Mouse (Mus musculus) liver, embryonic 14.5 days (tissue): ENCODE data around the gene Clec4a3. TPM values are rescaled to one million over a fixed set of nuclear protein-coding genes. Genes with fewer than 3 reads are reported as not detected.

Experiments
- ATAC-seq: fragments of 200-750 bp; cut with Nextera tagmentation; 2 replicates; pipeline ENCODE4 v1.8.0; 2017; ENCODE audit warnings: moderate number of reproducible peaks, mild to moderate bottlenecking, moderate library complexity; ENCODE audit not compliant: insufficient read depth
- DNase-seq, 3 experiments: peaks; one replicate each; pipeline ENCODE4 v3.0.0-alpha.2; 2012 to 2013; ENCODE audit warnings: low read depth in 3 of 3, low spot score in 3 of 3
- H3K27ac ChIP-seq: fragments of 300-500 bp; sonication (generic); 2 replicates; pipeline ENCODE4 v1.5.1; 2014; ENCODE audit warnings: moderate library complexity, mild to moderate bottlenecking, control low read depth, inconsistent platforms
- H3K27me3 ChIP-seq: fragments of 300-500 bp; sonication (generic); 2 replicates; pipeline ENCODE4 v1.6.1; 2014; ENCODE audit warnings: mild to moderate bottlenecking, low read length, moderate library complexity; ENCODE audit not compliant: control insufficient read depth, insufficient read depth
- H3K36me3 ChIP-seq: fragments of 300-500 bp; sonication (generic); replicated peaks from 2 replicates; pipeline ENCODE4 v1.6.1; 2014; ENCODE audit warnings: low read depth; ENCODE audit not compliant: control insufficient read depth, insufficient read depth
- H3K4me1 ChIP-seq, 2 experiments: fragments of 200-500 bp in 1 of 2; fragments of 300-500 bp in 1 of 2; sonication (generic) in 1 of 2; replicated peaks; 2 replicates each; pipeline ENCODE4 v1.6.1; 2012 to 2014; ENCODE audit warnings: antibody characterized with exemption in 1 of 2, inconsistent platforms in 1 of 2, low read length in 1 of 2; ENCODE audit not compliant: control insufficient read depth in 2 of 2, insufficient read depth in 2 of 2
- H3K4me2 ChIP-seq: fragments of 300-500 bp; sonication (generic); 2 replicates; pipeline ENCODE4 v1.6.1; 2014; ENCODE audit warnings: low read depth, mild to moderate bottlenecking, control low read depth, moderate library complexity
- H3K4me3 ChIP-seq, 2 experiments: fragments of 200-500 bp in 1 of 2; fragments of 300-500 bp in 1 of 2; sonication (generic) in 1 of 2; 2 replicates each; pipeline ENCODE4 v1.5.1; 2012 to 2014; ENCODE audit warnings: low read depth in 2 of 2, low read length in 2 of 2, mild to moderate bottlenecking in 2 of 2, control low read depth in 1 of 2, inconsistent platforms in 1 of 2, moderate library complexity in 1 of 2; ENCODE audit not compliant: insufficient read depth in 1 of 2
- H3K9ac ChIP-seq: fragments of 300-500 bp; sonication (generic); replicated peaks from 2 replicates; pipeline ENCODE4 v1.6.1; 2014; ENCODE audit warnings: mild to moderate bottlenecking, control low read depth, moderate library complexity
- H3K9me3 ChIP-seq: fragments of 300-500 bp; sonication (generic); 2 replicates; pipeline ENCODE4 v1.6.1; 2016; ENCODE audit warnings: low read length, mixed read lengths; ENCODE audit not compliant: control insufficient read depth
- CTCF ChIP-seq: IDR thresholded peaks from 2 replicates; pipeline ENCODE4 v1.5.1; 2016; ENCODE audit warnings: antibody characterized with exemption, low read depth, control low read depth
- EP300 ChIP-seq: IDR thresholded peaks from 2 replicates; pipeline ENCODE4 v1.6.1; 2016; ENCODE audit warnings: antibody characterized with exemption, low read depth
- WGBS: fragments of 180-500 bp; shearing (Covaris S2); extraction: QIAGEN DNeasy Blood & Tissue Kit; methylation state at CpG from one replicate; pipeline ENCODE4 v1.1.7; 2014; ENCODE audit not compliant: insufficient replicate concordance; 5-methylcytosine and 5-hydroxymethylcytosine counted together
- polyA plus RNA-seq, 2 experiments: library from polyadenylated mRNA; depleted of rRNA in 1 of 2; stranded (reverse) in 1 of 2; unstranded in 1 of 2; fragments of >200 nt; fragmentation: Nextera tagmentation in 1 of 2; extraction: Ambion mirVana in 1 of 2; gene quantifications; 2 replicates each; pipeline versions ENCODE4 v1.2.1 to v1.2.3; 2012 to 2014

Clec4a3 gene
- polyA plus RNA-seq, 2 experiments: 1.3 to 5.1 TPM

DNA sequence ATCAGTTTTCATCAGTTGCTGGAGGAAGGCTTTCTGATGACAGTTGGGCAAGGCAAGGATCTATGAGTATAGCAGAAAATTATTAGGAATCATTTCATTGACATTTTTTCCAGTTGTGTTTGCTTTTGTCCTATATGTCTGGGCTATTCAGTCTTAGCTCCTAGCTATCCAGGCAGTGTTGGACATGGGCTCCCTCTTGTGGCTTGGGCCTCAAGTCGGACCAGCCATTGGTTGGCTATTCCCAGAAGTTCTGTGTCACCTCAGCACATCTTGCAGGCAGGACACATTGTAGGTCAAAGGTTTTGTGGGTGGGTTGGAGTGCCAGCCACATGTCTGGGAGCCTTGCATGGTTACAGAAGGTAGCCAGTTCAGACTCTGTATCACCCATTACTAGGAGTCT is 53.3 kb downstream of the Clec4a3 start:
- Histone ChIP-seq H3K9me3 (no peaks in the 10 kb centered on the region), H3K9ac (no peak overlapping the region), H3K27ac (no peak overlapping the region), H3K4me3 (no peak overlapping the region), H3K4me1 (no peaks in the 10 kb centered on the region), H3K4me2 (no peak overlapping the region), H3K36me3 (no peaks in the 10 kb centered on the region), H3K27me3 (no peaks in the 10 kb centered on the region)
- ATAC-seq: no peak
- DNase-seq: no peak
- TF ChIP-seq CTCF (peak; percentile 38; the same call in 1 of the 2 replicates), EP300 (no peak)
- WGBS: 35% methylated on average over 1 of the region's 1 CpGs

Other genes with a start within 250 kb of the Clec4a3 start
- 0.01 TPM in 1 of 2 replicates, not detected in the other for gene Nanog, start 245.0 kb upstream of the Clec4a3 start, polyA plus RNA-seq (2012; rRNA removed)
- gene Nanog, start 245.0 kb upstream of the Clec4a3 start, polyA plus RNA-seq (2014; fragmentation: Nextera tagmentation; extraction: Ambion mirVana): not detected in 2 replicates
- gene Slc2a3, start 150.9 kb upstream of the Clec4a3 start, polyA plus RNA-seq (2012; rRNA removed): 8.7 and 9.6 TPM in 2 replicates
- gene Slc2a3, start 150.9 kb upstream of the Clec4a3 start, polyA plus RNA-seq (2014; fragmentation: Nextera tagmentation; extraction: Ambion mirVana): 13.9 and 16.0 TPM in 2 replicates
- gene Foxj2, start 132.6 kb upstream of the Clec4a3 start, polyA plus RNA-seq (2012; rRNA removed): 1.3 TPM in 2 replicates
- gene Foxj2, start 132.6 kb upstream of the Clec4a3 start, polyA plus RNA-seq (2014; fragmentation: Nextera tagmentation; extraction: Ambion mirVana): 1.1 and 1.3 TPM in 2 replicates
- gene C3ar1, start 96.4 kb upstream of the Clec4a3 start, polyA plus RNA-seq (2012; rRNA removed): 0.55 and 0.57 TPM in 2 replicates
- 0.59 and 0.66 TPM in 2 replicates for gene C3ar1, start 96.4 kb upstream of the Clec4a3 start, polyA plus RNA-seq (2014; fragmentation: Nextera tagmentation; extraction: Ambion mirVana)
- gene Necap1, start 78.0 kb upstream of the Clec4a3 start, polyA plus RNA-seq (2012; rRNA removed): 13.6 and 13.8 TPM in 2 replicates
- gene Necap1, start 78.0 kb upstream of the Clec4a3 start, polyA plus RNA-seq (2014; fragmentation: Nextera tagmentation; extraction: Ambion mirVana): 17.9 and 20.1 TPM in 2 replicates
- gene Clec4a1, start 30.7 kb upstream of the Clec4a3 start, polyA plus RNA-seq (2012; rRNA removed): 1.8 and 3.0 TPM in 2 replicates
- gene Clec4a1, start 30.7 kb upstream of the Clec4a3 start, polyA plus RNA-seq (2014; fragmentation: Nextera tagmentation; extraction: Ambion mirVana): 4.1 and 5.9 TPM in 2 replicates
- not detected in 2 replicates for gene Clec4a4, start 37.9 kb downstream of the Clec4a3 start, polyA plus RNA-seq (2012; rRNA removed)
- gene Clec4a4, start 37.9 kb downstream of the Clec4a3 start, polyA plus RNA-seq (2014; fragmentation: Nextera tagmentation; extraction: Ambion mirVana): 0.14 TPM in 1 of 2 replicates, not detected in the other
- gene Clec4b1, start 97.4 kb downstream of the Clec4a3 start, polyA plus RNA-seq (2012; rRNA removed): 0.06 TPM in 2 replicates
- not detected in 2 replicates for gene Clec4b1, start 97.4 kb downstream of the Clec4a3 start, polyA plus RNA-seq (2014; fragmentation: Nextera tagmentation; extraction: Ambion mirVana)
- gene Clec4a2, start 153.9 kb downstream of the Clec4a3 start, polyA plus RNA-seq (2012; rRNA removed): 1.7 and 3.1 TPM in 2 replicates
- 6.5 and 9.9 TPM in 2 replicates for gene Clec4a2, start 153.9 kb downstream of the Clec4a3 start, polyA plus RNA-seq (2014; fragmentation: Nextera tagmentation; extraction: Ambion mirVana)
- 0.04 and 0.08 TPM in 2 replicates for gene Clec4b2, start 220.4 kb downstream of the Clec4a3 start, polyA plus RNA-seq (2012; rRNA removed)
- gene Clec4b2, start 220.4 kb downstream of the Clec4a3 start, polyA plus RNA-seq (2014; fragmentation: Nextera tagmentation; extraction: Ambion mirVana): 0.11 TPM in 1 of 2 replicates, not detected in the other